Mouse (Mus musculus) C2C12 (cell line): ENCODE results near the gene Pard3.

Experiments used
- CTCF ChIP-seq: IDR thresholded peaks from one replicate; pipeline ENCODE4 v1.5.1; 2011; ENCODE audit not compliant: control insufficient read depth, insufficient read depth, insufficient read length
- FOSL1 ChIP-seq: IDR thresholded peaks from one replicate; pipeline ENCODE4 v1.8.0; 2011; ENCODE audit warnings: mild to moderate bottlenecking, low read length; ENCODE audit not compliant: poor library complexity, insufficient read depth, severe bottlenecking
- MAX ChIP-seq: IDR thresholded peaks from one replicate; pipeline ENCODE4 v1.6.1; 2011; ENCODE audit warnings: mild to moderate bottlenecking, control low read depth
- MYOG ChIP-seq: IDR thresholded peaks from one replicate; pipeline ENCODE4 v1.6.1; 2011; ENCODE audit not compliant: control insufficient read depth, insufficient read length; ENCODE audit errors: extremely low read depth
- USF1 ChIP-seq: IDR thresholded peaks from one replicate; pipeline ENCODE4 v1.6.1; 2011; ENCODE audit warnings: low read depth, mild to moderate bottlenecking, control low read depth, moderate library complexity

DNA sequence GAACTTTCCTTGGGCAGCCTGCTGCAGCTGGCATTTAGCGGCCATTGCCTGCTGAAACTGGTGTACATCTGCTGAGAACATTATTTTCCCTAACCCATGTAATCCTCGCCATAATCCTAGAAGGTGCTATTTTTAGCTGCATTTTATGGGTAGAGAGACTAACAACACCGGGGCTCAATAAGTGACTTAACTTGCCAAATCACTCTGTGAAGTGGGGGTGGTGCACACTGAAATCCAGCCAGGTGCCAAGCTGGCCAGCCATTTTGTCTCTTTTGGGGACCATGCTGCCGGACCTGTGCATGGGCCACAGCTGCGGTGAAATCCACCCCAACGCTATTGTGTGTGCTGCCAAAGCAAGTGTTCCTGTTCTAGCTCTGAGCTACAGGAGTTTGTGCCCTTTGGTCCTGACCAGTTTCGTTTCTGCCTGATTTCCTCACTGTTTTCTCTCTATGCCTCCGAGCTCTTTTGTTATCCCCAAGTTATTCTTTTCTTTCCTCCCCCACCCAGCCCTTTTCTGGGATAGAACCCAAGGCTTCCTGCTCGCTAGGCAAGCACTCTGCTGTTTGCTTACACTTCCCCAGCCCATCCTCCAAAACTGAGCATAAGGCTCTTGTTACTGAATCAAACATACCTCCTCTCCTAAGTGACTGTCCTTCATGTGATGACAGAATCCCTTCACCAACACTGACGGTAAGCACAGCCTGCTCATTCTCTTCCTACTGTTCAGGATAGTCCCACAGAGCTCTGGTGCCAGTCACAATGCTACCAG lies 375.9 kb downstream of the Pard3 start:
- TF ChIP-seq CTCF (no peak), MAX (no peak), MYOG (no peak), USF1 (no peak), FOSL1 (no peak)
